Mouse (Mus musculus) embryonic fibroblast, embryonic 13.5 days (primary cell): ENCODE data around the gene Zfp503. TPM values are rescaled to one million over a fixed set of nuclear protein-coding genes. Genes with fewer than 3 reads are reported as not detected.

ENCODE experiments used
- H3K27ac ChIP-seq: 2 replicates; pipeline ENCODE4 v1.5.1; 2012; ENCODE audit warnings: low read length, control low read depth, inconsistent platforms; ENCODE audit not compliant: insufficient read depth
- H3K4me1 ChIP-seq: 2 replicates; pipeline ENCODE4 v1.6.1; 2011; ENCODE audit warnings: low read length; ENCODE audit not compliant: control insufficient read depth, insufficient read depth
- H3K4me3 ChIP-seq: 2 replicates; pipeline ENCODE4 v1.5.1; 2011; ENCODE audit warnings: mild to moderate bottlenecking, control low read depth, low read length; ENCODE audit not compliant: insufficient read depth
- CTCF ChIP-seq: IDR thresholded peaks from 2 replicates; pipeline ENCODE4 v1.5.1; 2011; ENCODE audit warnings: mild to moderate bottlenecking, control low read depth, low read length, moderate library complexity, borderline replicate concordance; ENCODE audit not compliant: insufficient read depth
- POLR2A ChIP-seq: IDR thresholded peaks from 2 replicates; pipeline ENCODE4 v1.6.1; 2011; ENCODE audit warnings: low read depth, mild to moderate bottlenecking, control low read depth, low read length, moderate library complexity
- polyA plus RNA-seq: library from polyadenylated mRNA; stranded (reverse); fragments of >200 nt; gene quantifications from 2 replicates; pipeline ENCODE4 v1.2.4, GENCODE M21; 2011; ENCODE audit warnings: low read depth; ENCODE audit not compliant: missing spikeins, insufficient read length

Gene Zfp503
- polyA plus RNA-seq, 1 experiment, result 29.8 TPM

GRCm38 (mm10) chr14:21994061-21994990, 4.9 kb upstream of the Zfp503 start:
- H3K27ac ChIP-seq, result peak overlapping the region; percentile 55
- TF ChIP-seq POLR2A (peak; percentile 20; the same call in 1 of the 2 replicates), CTCF (no peak)
- H3K4me1 ChIP-seq, result no peaks in the 10 kb centered on the region; the same call in 1 of the 2 replicates
- H3K4me3 ChIP-seq, result peak overlapping the region; percentile 59

- no peaks in the 10 kb centered on the region; the same call in 1 of the 2 replicates for H3K4me1 ChIP-seq
- no peak for TF ChIP-seq CTCF
- no peak for TF ChIP-seq POLR2A
- H3K27ac ChIP-seq, result peak overlapping the region; percentile 54
- H3K4me3 ChIP-seq, result peak overlapping the region; percentile 23
These were observed 4.1 kb upstream of the Zfp503 start for GRCm38 (mm10) chr14:21993251-21994060.

DNA sequence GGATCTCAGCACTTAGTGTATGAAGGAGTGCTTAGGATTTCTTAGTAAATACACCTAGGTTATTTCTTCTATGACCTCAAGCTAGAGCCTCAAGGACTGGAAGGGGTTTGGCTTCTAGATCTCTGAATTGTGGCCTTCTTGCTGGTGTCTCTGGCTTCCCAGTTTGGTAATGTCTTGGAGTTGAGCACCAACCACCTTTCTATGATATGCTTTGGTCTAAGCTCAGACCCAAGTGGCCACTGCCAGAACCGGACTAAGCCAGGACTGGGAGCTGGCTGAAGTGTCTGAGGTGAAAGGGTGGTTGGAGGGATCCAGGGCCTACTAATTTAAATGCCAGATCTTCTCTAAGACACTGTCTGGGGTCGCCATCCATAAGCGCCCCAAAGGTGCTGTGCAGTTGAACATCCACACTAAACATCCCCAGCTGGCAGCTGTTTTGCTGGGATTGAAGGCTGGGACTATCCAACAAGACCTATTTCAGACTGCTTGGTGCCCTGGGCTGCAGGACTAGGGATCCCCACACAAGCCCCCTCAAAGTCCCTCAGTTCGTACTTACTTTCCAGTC, 3.0 kb upstream of the Zfp503 start:
- TF ChIP-seq CTCF (no peak), POLR2A (no peak)
- Histone ChIP-seq H3K27ac (no peak overlapping the region; the same call in 1 of the 2 replicates), H3K4me3 (no peak overlapping the region), H3K4me1 (no peaks in the 10 kb centered on the region; the same call in 1 of the 2 replicates)

- H3K4me1 ChIP-seq, result no peaks in the 10 kb centered on the region; the same call in 1 of the 2 replicates
- no peak overlapping the region; the same call in 1 of the 2 replicates for H3K27ac ChIP-seq
- H3K4me3 ChIP-seq, result no peak overlapping the region
- TF ChIP-seq CTCF, result no peak
- no peak for TF ChIP-seq POLR2A
These were observed 2.5 kb upstream of the Zfp503 start for GRCm38 (mm10) chr14:21991856-21992255.

DNA sequence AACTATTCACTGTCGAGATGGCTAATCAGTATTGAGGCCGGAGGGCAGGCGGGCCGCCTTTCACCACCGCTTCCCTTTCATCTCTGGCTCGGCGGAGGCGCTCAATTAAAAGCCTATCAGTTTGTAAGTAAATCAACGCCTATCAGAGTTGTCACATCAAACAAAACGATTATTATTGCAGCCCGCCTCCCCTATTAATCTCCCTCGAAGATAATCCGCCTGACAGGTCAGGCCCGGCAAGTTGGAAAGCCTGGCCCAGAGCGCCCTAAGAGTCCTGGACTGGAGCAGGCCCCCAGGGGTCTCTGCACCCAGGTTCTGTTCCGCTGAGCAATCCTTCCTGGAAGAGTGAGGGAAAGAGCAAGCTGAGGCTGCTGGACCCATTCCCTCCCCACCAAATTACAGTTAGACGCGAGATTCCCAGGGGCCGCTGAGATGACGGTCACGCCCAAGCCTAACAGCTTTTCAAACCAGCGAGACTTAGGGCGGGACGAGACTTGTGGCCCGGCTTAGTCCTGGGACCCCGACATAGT, 1.9 kb upstream of the Zfp503 start:
- peak overlapping the region; percentile 49 for H3K4me3 ChIP-seq
- no peaks in the 10 kb centered on the region; the same call in 1 of the 2 replicates for H3K4me1 ChIP-seq
- peak overlapping the region; percentile 35 for H3K27ac ChIP-seq

DNA sequence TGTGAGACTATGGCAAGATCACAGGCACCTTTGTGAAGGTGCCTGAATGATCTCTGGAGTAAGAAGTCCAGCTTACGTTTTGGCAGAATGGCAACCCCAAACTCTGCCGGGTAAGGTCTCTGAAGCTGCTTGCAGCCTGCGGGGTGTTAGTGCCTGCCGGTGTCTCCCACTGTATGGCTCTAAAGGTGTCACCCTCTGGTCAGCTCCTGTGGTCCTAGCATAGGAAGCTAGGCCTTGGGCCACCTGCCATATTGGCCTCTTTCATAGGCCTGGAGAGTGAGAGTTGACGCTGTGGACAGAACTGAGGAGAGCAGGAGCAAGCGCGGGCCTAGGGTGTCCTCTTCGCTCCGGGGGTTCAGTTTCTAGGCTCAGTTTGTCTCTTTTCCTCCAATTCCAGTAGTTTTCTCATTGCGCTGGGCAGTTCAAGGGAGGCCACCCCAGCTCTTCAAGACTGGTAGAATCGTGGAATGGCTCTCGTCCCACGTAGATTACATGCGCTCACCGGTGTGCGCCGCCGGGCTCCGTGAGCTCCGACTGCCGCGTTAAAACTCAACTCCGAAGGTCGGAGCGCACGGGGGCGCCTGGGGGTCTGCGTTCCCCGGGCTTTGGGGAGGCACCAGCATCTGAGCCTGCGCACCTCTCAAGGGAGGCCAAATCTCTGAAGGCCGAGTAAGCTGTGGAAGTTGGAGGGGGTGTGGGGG, 1.1 kb upstream of the Zfp503 start:
- Histone ChIP-seq H3K27ac (peak overlapping the region; percentile 43), H3K4me1 (no peaks in the 10 kb centered on the region; the same call in 1 of the 2 replicates), H3K4me3 (peak overlapping the region; percentile 49)
- no peak for TF ChIP-seq CTCF
- TF ChIP-seq POLR2A, result no peak

More for the DNA sequence above, 1.9 kb upstream of the Zfp503 start:
- TF ChIP-seq POLR2A (peak; percentile 32; the same call in 1 of the 2 replicates), CTCF (no peak)

- Histone ChIP-seq H3K27ac (peak overlapping the region; percentile 43), H3K4me1 (no peaks in the 10 kb centered on the region; the same call in 1 of the 2 replicates), H3K4me3 (peak overlapping the region; percentile 49)
- TF ChIP-seq CTCF, result no peak
- peak; percentile 5 for TF ChIP-seq POLR2A
These were observed 667 bp downstream of the Zfp503 start for GRCm38 (mm10) chr14:21988577-21989290.

DNA sequence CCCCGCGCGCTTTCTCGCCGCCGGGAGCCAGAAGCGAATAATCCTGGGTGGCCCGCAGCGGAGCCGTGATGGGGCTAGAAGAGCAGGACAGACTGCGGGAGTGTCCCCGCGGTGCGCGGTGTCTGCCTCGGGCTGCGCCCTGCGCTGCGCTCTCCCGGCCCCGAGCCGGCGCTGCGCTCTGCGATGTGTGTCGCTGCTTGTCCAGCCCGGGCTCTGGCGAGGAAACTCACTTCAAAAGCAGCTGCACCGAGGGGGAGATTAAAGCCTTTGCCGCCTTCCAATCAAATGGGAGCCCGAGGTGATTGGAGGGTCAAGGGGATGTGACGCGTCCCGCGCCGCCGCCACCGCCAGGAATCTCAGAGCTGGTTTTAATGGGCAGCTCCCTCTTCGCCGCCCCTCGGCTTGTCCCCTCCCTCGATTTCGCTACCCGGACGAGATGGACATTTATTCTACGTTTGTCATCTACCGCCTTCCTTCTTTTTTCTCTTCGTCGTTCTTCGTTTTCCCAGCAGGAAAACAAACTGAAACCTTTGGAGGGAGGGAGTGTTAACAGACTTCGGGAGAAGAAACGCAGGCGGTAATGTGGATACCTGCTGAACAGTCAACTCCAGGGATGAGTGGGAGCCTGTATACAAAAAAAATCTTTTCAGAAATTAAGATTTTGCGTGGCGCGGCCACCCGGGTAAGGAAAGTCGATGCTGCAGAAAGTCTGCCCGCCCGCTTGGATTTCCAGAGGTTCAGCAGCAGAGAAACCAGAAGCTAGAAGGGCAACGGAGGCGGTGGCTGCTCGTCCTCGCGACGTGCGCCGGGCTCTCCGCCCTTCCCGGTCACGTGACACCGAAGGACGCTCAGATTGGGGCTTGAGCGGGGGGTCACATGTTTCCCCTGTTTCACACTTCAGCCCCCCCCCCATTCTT, 1.5 kb downstream of the Zfp503 start:
- Histone ChIP-seq H3K4me3 (peak overlapping the region; percentile 84), H3K27ac (peak overlapping the region; percentile 94), H3K4me1 (no peaks in the 10 kb centered on the region; the same call in 1 of the 2 replicates)
- peak; percentile 97 for TF ChIP-seq POLR2A
- no peak for TF ChIP-seq CTCF
